Mouse (Mus musculus) kidney, embryonic 14.5 days (tissue): ENCODE results near the gene Tcf25. TPM values are rescaled to one million over a fixed set of nuclear protein-coding genes. Genes with fewer than 3 reads are reported as not detected.

Experiments used
- ATAC-seq: fragments of 200-750 bp; cut with Nextera tagmentation; 2 replicates; pipeline ENCODE4 v1.8.0; 2017; ENCODE audit warnings: moderate number of reproducible peaks, mild to moderate bottlenecking, moderate TSS enrichment, moderate library complexity; ENCODE audit not compliant: low FRiP score, low TSS enrichment
- H3K27ac ChIP-seq: fragments of 300-500 bp; sonication (generic); 2 replicates; pipeline ENCODE4 v1.5.1; 2014; ENCODE audit warnings: low read depth, mild to moderate bottlenecking, low read length, moderate library complexity, mixed read lengths
- H3K27me3 ChIP-seq: fragments of 300-500 bp; sonication (generic); 2 replicates; pipeline ENCODE4 v1.6.1; 2014; ENCODE audit warnings: mild to moderate bottlenecking, low read length; ENCODE audit not compliant: control insufficient read depth, insufficient read depth
- H3K36me3 ChIP-seq: fragments of 300-500 bp; sonication (generic); 2 replicates; pipeline ENCODE4 v1.6.1; 2014; ENCODE audit warnings: low read length, mixed read lengths; ENCODE audit not compliant: control insufficient read depth, insufficient read depth
- H3K4me1 ChIP-seq: fragments of 300-500 bp; sonication (generic); 2 replicates; pipeline ENCODE4 v1.6.1; 2014; ENCODE audit warnings: low read length, mixed read lengths; ENCODE audit not compliant: control insufficient read depth, insufficient read depth
- H3K4me2 ChIP-seq: fragments of 300-500 bp; sonication (generic); replicated peaks from 2 replicates; pipeline ENCODE4 v1.6.1; 2014; ENCODE audit warnings: low read depth, mild to moderate bottlenecking, low read length
- H3K4me3 ChIP-seq: fragments of 300-500 bp; sonication (generic); 2 replicates; pipeline ENCODE4 v1.5.1; 2014; ENCODE audit warnings: mild to moderate bottlenecking, low read length
- H3K9ac ChIP-seq: fragments of 300-500 bp; sonication (generic); 2 replicates; pipeline ENCODE4 v1.6.1; 2014; ENCODE audit warnings: low read depth, mild to moderate bottlenecking, low read length, moderate library complexity
- H3K9me3 ChIP-seq: fragments of 300-500 bp; sonication (generic); 2 replicates; pipeline ENCODE4 v1.6.1; 2016; ENCODE audit warnings: low read length; ENCODE audit not compliant: control insufficient read depth
- WGBS: fragments of 180-500 bp; shearing (Covaris S2); extraction: QIAGEN DNeasy Blood & Tissue Kit; methylation state at CpG from one replicate; pipeline ENCODE4 v1.1.7; 2014; 5-methylcytosine and 5-hydroxymethylcytosine counted together
- polyA plus RNA-seq: library from polyadenylated mRNA; unstranded; fragments of >200 nt; fragmentation: Nextera tagmentation; extraction: Ambion mirVana; gene quantifications from 2 replicates; pipeline ENCODE4 v1.2.1, GENCODE M21; 2014

Gene Tcf25
- polyA plus RNA-seq, 1 experiment from 2014 or later: 157 TPM

- Histone ChIP-seq H3K27me3 (no peaks in the 10 kb centered on the region), H3K9me3 (no peaks in the 10 kb centered on the region), H3K4me1 (no peaks in the 10 kb centered on the region), H3K4me2 (no peak overlapping the region), H3K4me3 (no peak overlapping the region), H3K36me3 (peaks cover 96% of the 10 kb centered on the region), H3K27ac (no peak overlapping the region), H3K9ac (no peak overlapping the region)
- ATAC-seq: no peak
- WGBS: 98% methylated on average over 7 of the region's 7 CpGs
These were observed 15.5 kb downstream of the Tcf25 start for GRCm38 (mm10) chr8:123389026-123389425.

- Histone ChIP-seq H3K9me3 (no peaks in the 10 kb centered on the region), H3K36me3 (peaks cover 96% of the 10 kb centered on the region), H3K4me1 (no peaks in the 10 kb centered on the region), H3K9ac (no peak overlapping the region), H3K4me2 (no peak overlapping the region), H3K27me3 (no peaks in the 10 kb centered on the region), H3K4me3 (no peak overlapping the region), H3K27ac (no peak overlapping the region)
- ATAC-seq: no peak
- WGBS: 91% methylated on average over 13 of the region's 13 CpGs
These were observed 24.8 kb downstream of the Tcf25 start for GRCm38 (mm10) chr8:123398308-123398707.

GRCm38 (mm10) chr8:123401936-123402335 lies 28.4 kb downstream of the Tcf25 start:
- Histone ChIP-seq H3K36me3 (peaks cover 65% of the 10 kb centered on the region), H3K4me2 (no peak overlapping the region), H3K4me3 (no peak overlapping the region), H3K9ac (no peak overlapping the region), H3K9me3 (no peaks in the 10 kb centered on the region), H3K27me3 (0 out of 2 replicates have a peak, but pooled peaks cover 4% of the 10 kb centered on the region), H3K27ac (no peak overlapping the region), H3K4me1 (no peaks in the 10 kb centered on the region)
- ATAC-seq: no peak
- 89% methylated on average over 9 of the region's 9 CpGs for WGBS

GRCm38 (mm10) chr8:123402730-123403326 lies 29.3 kb downstream of the Tcf25 start:
- H3K4me2 ChIP-seq: no peak overlapping the region
- H3K9me3 ChIP-seq: no peaks in the 10 kb centered on the region
- H3K4me3 ChIP-seq: no peak overlapping the region
- WGBS: 90% methylated on average over 9 of the region's 9 CpGs
- H3K27me3 ChIP-seq: 0 out of 2 replicates have a peak, but pooled peaks cover 4% of the 10 kb centered on the region
- no peaks in the 10 kb centered on the region for H3K4me1 ChIP-seq
- ATAC-seq: no peak
- H3K9ac ChIP-seq: no peak overlapping the region
- peaks cover 56% of the 10 kb centered on the region for H3K36me3 ChIP-seq
- no peak overlapping the region for H3K27ac ChIP-seq

- Histone ChIP-seq H3K4me2 (no peak overlapping the region), H3K27me3 (peaks cover 4% of the 10 kb centered on the region; the same call in 1 of the 2 replicates), H3K9me3 (no peaks in the 10 kb centered on the region), H3K4me1 (no peaks in the 10 kb centered on the region), H3K36me3 (peaks cover 39% of the 10 kb centered on the region), H3K4me3 (no peak overlapping the region), H3K9ac (no peak overlapping the region), H3K27ac (no peak overlapping the region)
- 36% methylated on average over 8 of the region's 8 CpGs for WGBS
- ATAC-seq: no peak
These were observed 31.0 kb downstream of the Tcf25 start for GRCm38 (mm10) chr8:123404521-123404920.

- 15% methylated on average over 4 of the region's 4 CpGs for WGBS
These were observed 33.2 kb downstream of the Tcf25 start, which contains the start of gene Mc1r for GRCm38 (mm10) chr8:123406786-123407185. TSS of gene Mc1r (plus strand) at chr8:123407107.

GRCm38 (mm10) chr8:123407612-123408011 lies 34.1 kb downstream of the Tcf25 start:
- no peak for ATAC-seq
- 91% methylated on average over 13 of the region's 13 CpGs for WGBS
- Histone ChIP-seq H3K9me3 (no peaks in the 10 kb centered on the region), H3K4me1 (peaks cover 6% of the 10 kb centered on the region; the same call in 1 of the 2 replicates), H3K27ac (no peak overlapping the region), H3K36me3 (peaks cover 8% of the 10 kb centered on the region), H3K4me2 (no peak overlapping the region), H3K9ac (no peak overlapping the region), H3K27me3 (peaks cover 32% of the 10 kb centered on the region), H3K4me3 (no peak overlapping the region)

More at GRCm38 (mm10) chr8:123406786-123407185, 33.2 kb downstream of the Tcf25 start, which contains the start of gene Mc1r:
- H3K27ac ChIP-seq: no peak within 1 kb of the TSS
- H3K4me1 ChIP-seq: peaks cover 6% of the 10 kb centered on the region; the same call in 1 of the 2 replicates
- H3K27me3 ChIP-seq: peaks cover 24% of the 10 kb centered on the region
- no peak for ATAC-seq
- H3K9me3 ChIP-seq: no peaks in the 10 kb centered on the region
- no peak within 1 kb of the TSS for H3K4me3 ChIP-seq
- H3K4me2 ChIP-seq: no peak within 1 kb of the TSS
- H3K9ac ChIP-seq: no peak within 1 kb of the TSS
- peaks cover 17% of the 10 kb centered on the region for H3K36me3 ChIP-seq

- Histone ChIP-seq H3K27me3 (peaks cover 45% of the 10 kb centered on the region), H3K4me3 (no peak overlapping the region), H3K4me2 (no peak overlapping the region), H3K4me1 (peaks cover 6% of the 10 kb centered on the region; the same call in 1 of the 2 replicates), H3K9me3 (no peaks in the 10 kb centered on the region), H3K9ac (no peak overlapping the region), H3K27ac (no peak overlapping the region), H3K36me3 (no peaks in the 10 kb centered on the region)
- 78% methylated on average over 9 of the region's 9 CpGs for WGBS
- no peak for ATAC-seq
These were observed 35.3 kb downstream of the Tcf25 start for GRCm38 (mm10) chr8:123408586-123409544.
